Mouse (Mus musculus) hindbrain, embryonic 11.5 days (tissue): ENCODE measurements at regions not wholly inside any gene's neighbourhood (a gene's known extent, or its start where the extent isn't known, plus 50 kb on each side); places are given as distances from the start of the nearest gene placed in this dataset.

Source experiments
- ATAC-seq: fragments of 200-750 bp; cut with Nextera tagmentation; 2 replicates; pipeline ENCODE4 v1.8.0; 2017; ENCODE audit warnings: mild to moderate bottlenecking, moderate TSS enrichment, moderate library complexity; ENCODE audit not compliant: low FRiP score
- DNase-seq: peaks from one replicate; pipeline ENCODE4 v3.0.0-alpha.2; 2015; ENCODE audit warnings: low spot score
- H3K27ac ChIP-seq: fragments of 300-500 bp; sonication (generic); 2 replicates; pipeline ENCODE4 v1.5.1; 2014; ENCODE audit warnings: mild to moderate bottlenecking, low read depth, low read length
- H3K27me3 ChIP-seq: fragments of 300-500 bp; sonication (generic); 2 replicates; pipeline ENCODE4 v1.6.1; 2014; ENCODE audit warnings: mild to moderate bottlenecking, low read length, moderate library complexity, mixed read lengths; ENCODE audit not compliant: control insufficient read depth, insufficient read depth
- H3K36me3 ChIP-seq: fragments of 300-500 bp; sonication (generic); 2 replicates; pipeline ENCODE4 v1.6.1; 2014; ENCODE audit warnings: mild to moderate bottlenecking, low read length, moderate library complexity, mixed read lengths; ENCODE audit not compliant: control insufficient read depth, insufficient read depth
- H3K4me1 ChIP-seq: fragments of 300-500 bp; sonication (generic); replicated peaks from 2 replicates; pipeline ENCODE4 v1.6.1; 2014; ENCODE audit warnings: low read length, mixed read lengths; ENCODE audit not compliant: control insufficient read depth, insufficient read depth
- H3K4me2 ChIP-seq: fragments of 300-500 bp; sonication (generic); replicated peaks from 2 replicates; pipeline ENCODE4 v1.6.1; 2014; ENCODE audit warnings: mild to moderate bottlenecking, low read depth, low read length
- H3K4me3 ChIP-seq: fragments of 300-500 bp; sonication (generic); 2 replicates; pipeline ENCODE4 v1.5.1; 2014; ENCODE audit warnings: low read depth, low read length
- H3K9ac ChIP-seq: fragments of 300-500 bp; sonication (generic); 2 replicates; pipeline ENCODE4 v1.6.1; 2014; ENCODE audit warnings: low read depth, low read length
- H3K9me3 ChIP-seq: fragments of 300-500 bp; sonication (generic); 2 replicates; pipeline ENCODE4 v1.6.1; 2016; ENCODE audit warnings: low read length; ENCODE audit not compliant: control insufficient read depth
- WGBS: fragments of 180-500 bp; shearing (Covaris S2); extraction: QIAGEN DNeasy Blood & Tissue Kit; methylation state at CpG from one replicate; pipeline ENCODE4 v1.1.7; 2014; 5-methylcytosine and 5-hydroxymethylcytosine counted together

DNA sequence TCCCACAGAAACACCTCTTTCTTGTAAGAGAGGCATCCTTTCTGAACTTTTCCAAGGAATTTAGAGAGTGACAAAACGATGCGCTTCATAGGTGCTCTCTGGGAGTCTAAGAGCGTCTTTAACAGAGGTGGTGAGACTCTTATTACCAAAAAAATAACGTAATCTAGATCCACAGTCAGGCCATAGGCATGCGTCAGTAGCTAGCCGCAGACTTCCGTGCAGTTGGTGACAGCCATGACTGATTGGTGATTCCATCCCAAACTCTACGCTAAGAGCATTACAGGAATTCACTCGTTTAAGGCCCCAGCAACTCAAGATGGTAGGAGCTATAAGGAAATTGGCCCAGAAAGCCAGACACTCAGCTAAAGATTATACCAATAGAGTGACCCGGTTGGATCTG lies 197.4 kb downstream of the Sox9 start:
- Histone ChIP-seq H3K4me3 (no peak overlapping the region), H3K9ac (no peak overlapping the region), H3K36me3 (no peaks in the 10 kb centered on the region), H3K27me3 (no peaks in the 10 kb centered on the region), H3K9me3 (no peaks in the 10 kb centered on the region), H3K4me1 (peaks cover 23% of the 10 kb centered on the region), H3K4me2 (no peak overlapping the region), H3K27ac (no peak overlapping the region)
- 79% methylated on average over 10 of the region's 10 CpGs for WGBS
- DNase-seq (no peak), ATAC-seq (no peak)

DNA sequence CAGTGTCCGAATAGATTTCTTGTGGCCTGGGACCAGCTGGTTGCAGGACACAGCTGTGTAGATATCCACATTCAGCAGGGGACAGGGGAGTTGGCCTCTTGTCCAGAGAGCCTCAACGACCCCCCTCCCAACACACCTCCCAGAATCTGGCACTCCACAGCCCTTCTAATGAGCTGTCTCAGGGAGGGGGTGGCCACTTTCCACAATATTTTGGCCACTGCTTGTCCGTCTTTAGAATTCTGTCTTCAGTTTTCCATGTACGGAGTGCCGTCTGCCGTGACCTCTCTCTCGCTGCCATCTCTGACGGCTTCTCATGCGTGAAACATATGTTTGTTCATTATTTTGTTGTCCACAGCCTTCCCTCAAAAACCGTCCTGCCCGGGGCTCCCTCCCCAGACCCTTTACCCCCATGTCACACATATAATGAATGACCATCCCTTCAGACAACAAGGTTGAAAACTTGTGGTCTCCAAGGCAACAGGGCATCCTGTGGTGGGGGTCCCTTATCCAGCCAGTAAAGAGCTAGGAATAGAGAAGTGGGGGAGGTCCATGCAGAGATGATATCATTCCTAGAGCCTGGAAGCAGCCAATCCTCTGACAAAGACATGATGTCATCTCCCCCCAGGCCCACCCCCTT lies 200.3 kb downstream of the Sox9 start:
- ATAC-seq, result peak; percentile 95
- Histone ChIP-seq H3K4me1 (peaks cover 15% of the 10 kb centered on the region), H3K27me3 (no peaks in the 10 kb centered on the region), H3K9me3 (no peaks in the 10 kb centered on the region), H3K4me3 (no peak overlapping the region), H3K4me2 (peak overlapping the region; percentile 20), H3K9ac (no peak overlapping the region), H3K36me3 (no peaks in the 10 kb centered on the region), H3K27ac (peak overlapping the region; percentile 77)
- WGBS, result 17% methylated on average over 11 of the region's 11 CpGs
- DNase-seq, result peak; percentile 78

DNA sequence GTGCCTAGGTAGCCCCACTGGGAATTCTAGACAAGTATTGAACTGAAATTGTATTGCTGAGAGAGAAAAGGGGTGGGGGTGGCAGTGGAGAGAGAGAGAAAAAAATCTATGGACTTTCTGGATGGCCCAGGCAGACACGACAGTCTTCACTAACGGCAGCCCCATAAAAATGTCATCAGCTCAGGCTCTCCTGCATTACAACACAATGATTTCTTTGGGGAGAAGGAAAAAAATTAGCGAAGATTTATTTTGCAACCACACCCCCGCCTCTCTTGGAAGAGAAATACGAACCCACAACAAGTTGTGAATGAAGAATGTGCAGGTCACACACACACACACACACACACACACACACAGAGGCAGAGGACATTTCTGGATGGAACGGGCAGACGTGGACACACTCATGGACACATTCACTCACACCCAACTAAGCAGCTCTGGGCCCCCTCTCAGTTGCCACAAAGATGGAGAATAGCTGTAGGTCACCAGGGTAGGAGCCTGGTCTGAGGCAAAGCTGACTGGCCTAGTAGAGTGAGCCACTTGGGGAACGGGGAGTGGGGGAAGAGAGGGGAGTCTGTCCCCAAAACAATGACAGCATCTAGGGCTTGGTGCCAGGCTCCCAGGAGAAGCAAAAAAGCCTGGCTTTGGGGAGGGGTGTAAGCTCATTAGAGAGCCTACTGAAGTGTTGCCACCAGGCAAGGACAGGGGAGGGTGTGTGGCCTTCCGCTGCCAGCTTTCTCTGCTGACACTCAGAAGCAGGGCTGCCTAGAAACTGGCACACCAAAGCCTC lies 201.0 kb downstream of the Sox9 start:
- ATAC-seq (peak; percentile 57), DNase-seq (peak; percentile 31)
- no peaks in the 10 kb centered on the region for H3K9me3 ChIP-seq
- H3K27ac ChIP-seq, result peak overlapping the region; percentile 77
- peaks cover 9% of the 10 kb centered on the region for H3K4me1 ChIP-seq
- no peaks in the 10 kb centered on the region for H3K36me3 ChIP-seq
- H3K9ac ChIP-seq, result peak overlapping the region; percentile 3; the same call in 1 of the 2 replicates
- H3K27me3 ChIP-seq, result no peaks in the 10 kb centered on the region
- WGBS, result 57% methylated on average over 9 of the region's 9 CpGs
- H3K4me2 ChIP-seq, result no peak overlapping the region
- no peak overlapping the region for H3K4me3 ChIP-seq

DNA sequence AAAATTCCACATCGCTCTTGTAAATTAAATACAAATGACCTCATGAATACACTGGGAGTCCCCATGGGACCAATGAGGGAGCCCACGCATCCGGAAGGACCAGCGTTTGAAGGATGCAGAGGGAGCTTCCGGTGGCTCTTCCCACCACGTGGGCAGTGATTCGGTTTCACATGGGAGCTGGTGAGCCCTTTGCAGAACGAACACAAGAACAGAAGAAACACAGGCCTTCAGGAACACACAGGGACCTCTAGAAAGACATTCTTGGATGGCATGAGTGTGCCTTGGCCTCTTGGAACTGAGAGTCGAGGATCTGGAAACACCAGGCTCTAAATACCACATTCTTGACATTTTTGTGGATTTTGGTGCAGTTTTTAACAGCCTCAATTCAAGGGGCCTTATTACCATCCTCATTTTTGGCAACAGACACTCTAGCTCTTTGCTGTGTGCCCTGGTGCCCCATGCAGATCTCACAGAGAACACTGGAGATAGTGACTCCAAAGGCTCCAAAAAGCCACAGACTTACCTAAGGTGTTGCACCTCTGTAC lies 204.1 kb downstream of the Sox9 start:
- Histone ChIP-seq H3K9ac (no peak overlapping the region), H3K4me1 (peaks cover 18% of the 10 kb centered on the region)
- 78% methylated on average over 9 of the region's 9 CpGs for WGBS

GRCm38 (mm10) chr11:112987782-112988181 lies 205.8 kb downstream of the Sox9 start:
- Histone ChIP-seq H3K4me2 (no peak overlapping the region), H3K4me1 (peaks cover 20% of the 10 kb centered on the region), H3K9me3 (no peaks in the 10 kb centered on the region), H3K4me3 (no peak overlapping the region), H3K27me3 (no peaks in the 10 kb centered on the region), H3K36me3 (no peaks in the 10 kb centered on the region), H3K9ac (no peak overlapping the region), H3K27ac (no peak overlapping the region)
- ATAC-seq, result no peak
- WGBS, result 83% methylated on average over 7 of the region's 7 CpGs
- no peak for DNase-seq

More for the DNA sequence above, 204.1 kb downstream of the Sox9 start:
- Histone ChIP-seq H3K27ac (no peak overlapping the region), H3K4me2 (no peak overlapping the region), H3K36me3 (no peaks in the 10 kb centered on the region), H3K4me3 (no peak overlapping the region), H3K9me3 (no peaks in the 10 kb centered on the region), H3K27me3 (no peaks in the 10 kb centered on the region)
- ATAC-seq (no peak), DNase-seq (no peak)

DNA sequence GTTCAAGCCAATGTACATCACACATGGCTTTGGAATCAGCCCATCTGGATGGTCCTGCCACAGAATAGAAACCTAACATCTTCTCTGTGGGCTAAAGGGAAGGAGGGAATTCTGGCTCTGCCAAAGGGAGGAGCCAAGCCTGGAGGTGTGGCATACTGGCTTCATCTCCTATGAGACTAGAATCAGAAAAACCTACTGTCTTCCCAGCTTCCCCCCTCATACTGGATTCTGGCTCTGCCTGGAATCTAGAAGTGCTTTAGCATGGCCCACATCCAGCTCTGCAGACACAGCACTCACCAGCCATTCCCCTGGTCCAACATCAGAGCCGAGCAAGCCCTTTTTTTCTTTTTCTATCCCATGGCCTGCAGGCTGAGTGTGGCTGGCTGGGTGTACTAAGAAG lies 206.9 kb downstream of the Sox9 start:
- Histone ChIP-seq H3K4me3 (no peak overlapping the region), H3K9me3 (no peaks in the 10 kb centered on the region), H3K27ac (no peak overlapping the region), H3K4me2 (no peak overlapping the region), H3K36me3 (no peaks in the 10 kb centered on the region), H3K4me1 (peaks cover 14% of the 10 kb centered on the region), H3K27me3 (no peaks in the 10 kb centered on the region), H3K9ac (peak overlapping the region; percentile 15; the same call in 1 of the 2 replicates)
- WGBS, result 72% methylated on average over 1 of the region's 1 CpGs
- no peak for DNase-seq
- ATAC-seq, result no peak

DNA sequence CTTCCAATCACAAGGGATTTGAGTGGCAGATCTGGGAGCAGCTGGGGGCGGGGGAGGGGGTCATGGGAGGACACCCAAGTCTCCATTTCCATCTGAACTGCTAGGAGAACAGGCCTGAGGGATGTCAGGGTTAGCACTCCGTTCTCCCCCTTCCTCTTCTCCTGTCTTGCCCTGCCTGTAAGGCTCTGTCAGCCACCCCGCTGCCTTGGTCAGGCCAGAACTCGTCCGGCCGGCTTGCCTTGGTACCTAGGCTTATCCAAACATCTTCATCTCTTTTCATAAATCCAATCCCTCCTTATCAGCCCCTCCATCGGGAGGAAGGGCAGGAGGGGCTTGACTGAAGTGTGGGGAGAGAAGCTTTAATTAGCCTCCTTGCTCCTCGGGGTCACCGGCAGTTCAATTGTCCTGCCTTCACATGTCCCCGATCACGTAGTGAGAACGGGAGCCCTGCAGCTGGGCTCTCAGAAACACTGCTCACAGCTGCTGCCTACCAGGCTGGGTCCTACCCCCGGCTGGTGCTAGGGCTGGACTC lies 208.0 kb downstream of the Sox9 start:
- Histone ChIP-seq H3K27me3 (no peaks in the 10 kb centered on the region), H3K9ac (no peak overlapping the region; the same call in 1 of the 2 replicates), H3K9me3 (no peaks in the 10 kb centered on the region), H3K4me2 (no peak overlapping the region), H3K36me3 (no peaks in the 10 kb centered on the region), H3K4me3 (no peak overlapping the region), H3K27ac (no peak overlapping the region), H3K4me1 (peaks cover 14% of the 10 kb centered on the region)
- whole genome bisulfite sequencing, result 24% methylated on average over 13 of the region's 13 CpGs
- DNase-seq (peak; percentile 47), ATAC-seq (peak; percentile 72)

DNA sequence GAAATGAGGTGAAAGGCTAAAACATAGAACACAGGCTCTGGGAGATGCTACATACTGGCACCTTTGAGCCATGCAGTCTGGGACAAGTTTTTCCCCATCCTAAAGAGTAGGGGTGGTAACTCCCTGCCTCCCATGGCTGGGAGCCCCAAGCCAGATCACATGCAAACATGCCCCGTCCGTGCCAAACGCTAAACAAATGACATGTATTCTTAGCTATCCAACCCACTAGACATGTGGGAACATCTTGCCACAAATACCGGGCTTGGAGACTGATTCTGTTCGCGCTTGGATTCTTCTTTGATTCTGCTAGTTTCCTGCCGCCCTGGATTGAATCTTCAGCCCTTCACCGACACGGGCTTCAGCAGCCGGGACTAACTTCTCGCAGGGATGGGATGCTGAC lies 208.7 kb downstream of the Sox9 start:
- Histone ChIP-seq H3K36me3 (no peaks in the 10 kb centered on the region), H3K27ac (no peak overlapping the region), H3K4me2 (no peak overlapping the region), H3K9ac (no peak overlapping the region), H3K27me3 (no peaks in the 10 kb centered on the region), H3K4me3 (no peak overlapping the region), H3K9me3 (no peaks in the 10 kb centered on the region), H3K4me1 (peaks cover 14% of the 10 kb centered on the region)
- DNase-seq (no peak), ATAC-seq (no peak)
- WGBS, result 78% methylated on average over 11 of the region's 11 CpGs
